Comparison of ENCODE assay signal across 22 mouse cellular contexts in the genomic region with DNA sequence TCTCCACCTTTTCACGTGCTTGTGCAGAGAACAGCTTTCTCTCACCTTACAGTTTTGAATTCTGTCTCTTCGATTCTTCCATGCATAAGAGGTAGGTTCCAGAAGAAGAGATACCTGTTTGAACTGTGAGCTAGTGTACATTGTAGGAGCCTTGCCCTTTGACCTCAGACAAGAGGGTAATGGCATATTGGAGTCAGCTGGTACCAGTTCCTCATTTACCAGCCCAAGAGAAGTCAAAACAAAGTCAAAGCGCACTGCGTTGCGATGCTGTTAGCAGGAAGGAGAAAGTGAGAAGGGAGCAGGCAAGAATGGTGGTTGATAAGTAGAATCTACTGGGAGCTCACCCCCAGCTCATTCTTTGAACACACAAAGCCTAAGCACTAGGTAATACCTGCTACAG. TPM values are rescaled to one million over a fixed set of nuclear protein-coding genes. Genes with fewer than 3 reads are reported as not detected.
"Had no signal": no experiment of that assay in that cellular context is flagged by ENCODE, and none has a peak within 500 bp of the region (broad histone marks: within the 10 kb centered on the region; RNA-seq: fewer than 3 reads in every experiment).

No protein-coding gene starts in this region.

- H3K36me3 ChIP-seq: intestine, embryonic 15.5 days; liver, embryonic 13.5 days; lung, embryonic 15.5 days; midbrain, embryonic 13.5 days; neural tube, embryonic 12.5 days; stomach, embryonic 15.5 days had no signal

- H3K4me3 ChIP-seq: intestine, embryonic 15.5 days; limb, embryonic 10.5 days; liver, embryonic 13.5 days; lung, embryonic 15.5 days; midbrain, embryonic 13.5 days; neural tube, embryonic 12.5 days; stomach, embryonic 15.5 days had no signal

- DNase-seq: kidney, adult 9 months; liver, embryonic 13.5 days; liver, postnatal 0 days; lung, postnatal 14 days; right cerebral cortex, postnatal 14 days; thymus, postnatal 36 days had no signal

- H3K27me3 ChIP-seq: intestine, embryonic 15.5 days; liver, embryonic 13.5 days; lung, embryonic 15.5 days; neural tube, embryonic 12.5 days; stomach, embryonic 15.5 days had no signal

- H3K27ac ChIP-seq: intestine, embryonic 15.5 days; kidney, postnatal 0 days; limb, embryonic 10.5 days; liver, embryonic 13.5 days; macrophage; midbrain, embryonic 13.5 days; neural tube, embryonic 12.5 days; stomach, embryonic 15.5 days had no signal

- ATAC-seq: intestine, embryonic 15.5 days; liver, postnatal 0 days; midbrain, embryonic 13.5 days had no signal

RNA-seq across cellular contexts. Expression of a gene that starts 43.6 kb away (rescaled TPM):
- total RNA-seq: layer of hippocampus, adult 8-10 months; layer of hippocampus, postnatal 14 days; left cerebral cortex, adult 18-20 months; left cerebral cortex, postnatal 10 days had no signal
- polyA plus RNA-seq: intestine, embryonic 15.5 days; kidney, postnatal 0 days; large intestine, adult 2 months; limb, embryonic 10.5 days; limb, embryonic 14.5 days; liver, embryonic 13.5 days; liver, postnatal 0 days; lung, embryonic 15.5 days; macrophage; midbrain, embryonic 13.5 days; neural tube, embryonic 12.5 days; stomach, embryonic 15.5 days; testis, adult 2 months; thymus, postnatal 0 days had no signal
